In genomic region chr13:69591338-69591737, GRCm38 (mm10) we compare ENCODE assay signal across 19 mouse cellular contexts. TPM values are rescaled to one million over a fixed set of nuclear protein-coding genes. Genes with fewer than 3 reads are reported as not detected.
A peak's percentile ranks its signal among the peaks of the same experiment; 100 is the strongest.
DNase-seq lines count a peak whose midpoint lies in the region; ATAC-seq and TF ChIP-seq lines count a peak whose summit lies in the region.
"Had no signal": no experiment of that assay in that cellular context is flagged by ENCODE, and none has a peak within 500 bp of the region (broad histone marks: within the 10 kb centered on the region; RNA-seq: fewer than 3 reads in every experiment).

No protein-coding gene starts in this region.

- 0 out of 2 replicates have a peak, but pooled peaks cover under 1% of the 10 kb centered on the region for H3K4me1 ChIP-seq in intestine, embryonic 15.5 days (replicated peaks)
- H3K4me1 ChIP-seq in intestine, postnatal 0 days (replicated peaks; ENCODE audit: control insufficient read depth, insufficient read depth, low read length) = no peaks in the 10 kb centered on the region
- 0 out of 2 replicates have a peak, but pooled peaks cover under 1% of the 10 kb centered on the region for H3K4me1 ChIP-seq in stomach, embryonic 16.5 days (ENCODE audit: control insufficient read depth, insufficient read depth, low read length)
- H3K4me1 ChIP-seq in stomach, postnatal 0 days (replicated peaks; ENCODE audit: control insufficient read depth, insufficient read depth) = no peaks in the 10 kb centered on the region
- H3K4me1 ChIP-seq: forebrain, embryonic 12.5 days had no signal

- TF ChIP-seq CTCF in intestine, postnatal 0 days (IDR thresholded peaks at IDR 0.05; ENCODE audit: low read depth) = no peak
- no peak for TF ChIP-seq CTCF in stomach, postnatal 0 days (IDR thresholded peaks at IDR 0.05; ENCODE audit: low read depth)

- H3K4me3 ChIP-seq in intestine, embryonic 15.5 days (replicated peaks) = no peak overlapping the region
- H3K4me3 ChIP-seq in intestine, postnatal 0 days (ENCODE audit: low read depth, low read length) = no peak overlapping the region
- no peak overlapping the region for H3K4me3 ChIP-seq in stomach, embryonic 16.5 days (replicated peaks; ENCODE audit: low read length)
- H3K4me3 ChIP-seq in stomach, postnatal 0 days (ENCODE audit: low read depth, low read length) = no peak overlapping the region
- H3K4me3 ChIP-seq: forebrain, embryonic 12.5 days; heart, embryonic 12.5 days; hindbrain, embryonic 10.5 days had no signal

- DNase-seq in stomach, postnatal 0 days (ENCODE audit: low spot score) = no peak
- DNase-seq in fat pad, adult 2 months (ENCODE audit: extremely low read depth, low read depth, low spot score) = peak; percentile 93
- DNase-seq in yolk sac, embryonic 10.5 days (ENCODE audit: low spot score) = peak; percentile 32
- no peak for DNase-seq in testis, postnatal 10 days (ENCODE audit: low spot score)
- DNase-seq: adrenal gland, postnatal 14 days; cerebellum, adult 18-20 months; cerebellum, adult 9-11 months; cerebellum, postnatal 36 days; gastrocnemius, postnatal 14 days had no signal

- TF ChIP-seq EP300 in stomach, postnatal 0 days (optimal IDR thresholded peaks at IDR 0.05) = no peak

- H3K4me2 ChIP-seq in intestine, embryonic 15.5 days (replicated peaks) = no peak overlapping the region
- no peak overlapping the region for H3K4me2 ChIP-seq in intestine, postnatal 0 days (replicated peaks; ENCODE audit: low read depth)
- no peak overlapping the region for H3K4me2 ChIP-seq in stomach, embryonic 16.5 days (ENCODE audit: low read depth, low read length)
- H3K4me2 ChIP-seq in stomach, postnatal 0 days (replicated peaks; ENCODE audit: low read depth) = no peak overlapping the region
- H3K4me2 ChIP-seq: forebrain, embryonic 12.5 days; heart, embryonic 12.5 days; hindbrain, embryonic 14.5 days had no signal

- H3K27me3 ChIP-seq in intestine, embryonic 15.5 days (replicated peaks) = no peaks in the 10 kb centered on the region
- no peaks in the 10 kb centered on the region for H3K27me3 ChIP-seq in intestine, postnatal 0 days (replicated peaks; ENCODE audit: control insufficient read depth, insufficient read depth, low read length)
- H3K27me3 ChIP-seq in stomach, embryonic 16.5 days (ENCODE audit: control insufficient read depth, insufficient read depth, low read length) = no peaks in the 10 kb centered on the region
- no peaks in the 10 kb centered on the region for H3K27me3 ChIP-seq in stomach, postnatal 0 days (ENCODE audit: control insufficient read depth, insufficient read depth, low read length)
- H3K27me3 ChIP-seq: forebrain, embryonic 12.5 days; heart, embryonic 12.5 days; Patski had no signal

- no peak overlapping the region for H3K9ac ChIP-seq in intestine, embryonic 15.5 days
- no peak overlapping the region for H3K9ac ChIP-seq in intestine, postnatal 0 days (ENCODE audit: low read depth, low read length)
- H3K9ac ChIP-seq in stomach, embryonic 16.5 days (ENCODE audit: low read length) = no peak overlapping the region
- H3K9ac ChIP-seq in stomach, postnatal 0 days (ENCODE audit: low read length) = no peak overlapping the region
- H3K9ac ChIP-seq: forebrain, embryonic 12.5 days; heart, embryonic 12.5 days; hindbrain, embryonic 14.5 days had no signal

- H3K36me3 ChIP-seq in intestine, embryonic 15.5 days = no peaks in the 10 kb centered on the region
- no peaks in the 10 kb centered on the region for H3K36me3 ChIP-seq in intestine, postnatal 0 days (ENCODE audit: control insufficient read depth, insufficient read depth)
- H3K36me3 ChIP-seq in stomach, embryonic 16.5 days (ENCODE audit: control insufficient read depth, insufficient read depth, low read length) = no peaks in the 10 kb centered on the region
- H3K36me3 ChIP-seq in stomach, postnatal 0 days (ENCODE audit: control insufficient read depth, insufficient read depth, low read length) = no peaks in the 10 kb centered on the region
- H3K36me3 ChIP-seq: heart, embryonic 12.5 days; hindbrain, embryonic 10.5 days had no signal

- peak; percentile 44 for ATAC-seq in intestine, embryonic 15.5 days
- ATAC-seq in intestine, postnatal 0 days = no peak
- no peak for ATAC-seq in stomach, embryonic 16.5 days (ENCODE audit: insufficient read depth, low FRiP score)
- ATAC-seq in stomach, postnatal 0 days (ENCODE audit: low FRiP score, low TSS enrichment) = no peak
- ATAC-seq: activated CD4-positive, CD25-positive, alpha-beta regulatory T cell, adult 4 months; forebrain, embryonic 16.5 days; Patski had no signal

- no peak overlapping the region for H3K27ac ChIP-seq in intestine, embryonic 15.5 days
- H3K27ac ChIP-seq in intestine, postnatal 0 days (ENCODE audit: low read depth, low read length) = no peak overlapping the region
- H3K27ac ChIP-seq in stomach, embryonic 16.5 days (ENCODE audit: low read length) = 0 out of 2 replicates have a peak overlapping the region, but pooled peaks have one; percentile 8
- no peak overlapping the region for H3K27ac ChIP-seq in stomach, postnatal 0 days (replicated peaks)
- H3K27ac ChIP-seq: forebrain, embryonic 12.5 days; hindbrain, embryonic 10.5 days; hindbrain, embryonic 14.5 days had no signal

- 78% methylated on average over 5 of the region's 5 CpGs for WGBS in intestine, embryonic 15.5 days
- 77% methylated on average over 5 of the region's 5 CpGs for WGBS in intestine, postnatal 0 days
- WGBS in stomach, embryonic 16.5 days = 81% methylated on average over 5 of the region's 5 CpGs
- WGBS in stomach, postnatal 0 days = 79% methylated on average over 5 of the region's 5 CpGs

- H3K9me3 ChIP-seq in intestine, embryonic 15.5 days = no peaks in the 10 kb centered on the region
- no peaks in the 10 kb centered on the region for H3K9me3 ChIP-seq in intestine, postnatal 0 days (ENCODE audit: control insufficient read depth)
- H3K9me3 ChIP-seq in stomach, embryonic 16.5 days (replicated peaks; ENCODE audit: control insufficient read depth, low read length) = no peaks in the 10 kb centered on the region
- H3K9me3 ChIP-seq in stomach, postnatal 0 days (ENCODE audit: control insufficient read depth, low read length) = no peaks in the 10 kb centered on the region
- H3K9me3 ChIP-seq: forebrain, embryonic 12.5 days; heart, embryonic 12.5 days; hindbrain, embryonic 10.5 days had no signal

RNA-seq across cellular contexts. Expression of gene Srd5a1, which starts 19.9 kb away (rescaled TPM):
- polyA plus RNA-seq in intestine, embryonic 15.5 days (2015; fragmentation: Nextera tagmentation; extraction: Ambion mirVana) = 19.9 and 20.5 TPM in 2 replicates
- 7.1 and 8.6 TPM in 2 replicates for polyA plus RNA-seq in intestine, postnatal 0 days (2015; fragmentation: Nextera tagmentation; extraction: Ambion mirVana)
- 28.0 and 34.9 TPM in 2 replicates for polyA plus RNA-seq in stomach, embryonic 16.5 days (2015; fragmentation: Nextera tagmentation; extraction: Ambion mirVana)
- polyA plus RNA-seq in stomach, postnatal 0 days (2015; fragmentation: Nextera tagmentation; extraction: Ambion mirVana) = 27.8 and 29.4 TPM in 2 replicates

RNA-seq across cellular contexts. Expression of gene Tent4a, which starts 56.9 kb away (rescaled TPM):
- polyA plus RNA-seq in intestine, embryonic 15.5 days (2015; fragmentation: Nextera tagmentation; extraction: Ambion mirVana) = 4.0 and 4.6 TPM in 2 replicates
- 2.3 and 2.7 TPM in 2 replicates for polyA plus RNA-seq in intestine, postnatal 0 days (2015; fragmentation: Nextera tagmentation; extraction: Ambion mirVana)
- polyA plus RNA-seq in stomach, embryonic 16.5 days (2015; fragmentation: Nextera tagmentation; extraction: Ambion mirVana) = 4.3 and 4.8 TPM in 2 replicates
- polyA plus RNA-seq in stomach, postnatal 0 days (2015; fragmentation: Nextera tagmentation; extraction: Ambion mirVana) = 2.6 and 3.1 TPM in 2 replicates

RNA-seq across cellular contexts. Expression of gene Nsun2, which starts 57.8 kb away (rescaled TPM):
- polyA plus RNA-seq in intestine, embryonic 15.5 days (2015; fragmentation: Nextera tagmentation; extraction: Ambion mirVana) = 128 and 131 TPM in 2 replicates
- polyA plus RNA-seq in intestine, postnatal 0 days (2015; fragmentation: Nextera tagmentation; extraction: Ambion mirVana) = 35.0 and 38.8 TPM in 2 replicates
- 108 and 114 TPM in 2 replicates for polyA plus RNA-seq in stomach, embryonic 16.5 days (2015; fragmentation: Nextera tagmentation; extraction: Ambion mirVana)
- 68.6 and 69.7 TPM in 2 replicates for polyA plus RNA-seq in stomach, postnatal 0 days (2015; fragmentation: Nextera tagmentation; extraction: Ambion mirVana)

Comparison
In these comparisons a context has a peak if more than half of its experiments do, and no peak if none do; other contexts are left out.
1. DNase-seq: peak in fat pad, adult 2 months (single experiment) and yolk sac, embryonic 10.5 days (single experiment); none in stomach, postnatal 0 days (single experiment) and testis, postnatal 10 days (single experiment).